Mouse (Mus musculus) gastrocnemius, postnatal 25 days (tissue): Measurements from ENCODE around the gene 6330403K07Rik. TPM values are rescaled to one million over a fixed set of nuclear protein-coding genes. Genes with fewer than 3 reads are reported as not detected.

Source experiments
- DNase-seq: peaks from one replicate; pipeline ENCODE4 v3.0.0; 2022
- total RNA-seq, 2 experiments: library from RNA; stranded (reverse); gene quantifications; 1 replicate in 1 of 2; 2 replicates in 1 of 2; pipeline ENCODE4 v1.2.3; 2021

The 6330403K07Rik gene
- total RNA-seq, 2 experiments from 2014 or later, result not detected

- peak; percentile 91 for DNase-seq
Measured at GRCm38 (mm10) chr11:70982557-70983228, 50.6 kb downstream of the 6330403K07Rik start, which contains the start of gene C1qbp. Gene C1qbp (minus strand): TSS chr11:70983026.

GRCm38 (mm10) chr11:70982030-70982429 is 51.3 kb downstream of the 6330403K07Rik start:
- no peak for DNase-seq

Other genes starting within 250 kb of the 6330403K07Rik start
- not detected for gene Scimp, start 220.9 kb downstream of the 6330403K07Rik start, total RNA-seq
- gene Rabep1, start 188.7 kb downstream of the 6330403K07Rik start, total RNA-seq, result 10 to 100 TPM; 28.4 to 29.2 TPM
- gene Nup88, start 63.5 kb downstream of the 6330403K07Rik start, total RNA-seq, result 10 to 100 TPM; 29.8 to 35.0 TPM
- 10 to 100 TPM; 11.8 to 12.9 TPM for gene Rpain, start 63.3 kb downstream of the 6330403K07Rik start, total RNA-seq
- 100 to 1,000 TPM; 116 to 121 TPM for gene C1qbp, start 50.5 kb downstream of the 6330403K07Rik start, total RNA-seq
- gene Dhx33, start 29.1 kb downstream of the 6330403K07Rik start, total RNA-seq, result 1 to 10 TPM; 6.2 to 7.0 TPM
- 1 to 10 TPM; 3.9 to 4.8 TPM for gene Mis12, start 13.9 kb downstream of the 6330403K07Rik start, total RNA-seq
- 10 to 100 TPM; 12.5 to 12.7 TPM for gene Derl2, start 13.7 kb downstream of the 6330403K07Rik start, total RNA-seq
- gene Nlrp1a, start 111.2 kb upstream of the 6330403K07Rik start, total RNA-seq, result under 1 TPM; 0.23 to 0.38 TPM
- under 1 TPM; 0.08 to 0.11 TPM for gene Nlrp1b, start 197.2 kb upstream of the 6330403K07Rik start, total RNA-seq